Mouse (Mus musculus): ENCODE data around the gene Olfr196.
"Not testable (repeated sequence)": the region's sequence is repeated elsewhere in the genome, so short reads cannot be mapped to it uniquely, and the experiment has no call there.

Gene Olfr196

DNA sequence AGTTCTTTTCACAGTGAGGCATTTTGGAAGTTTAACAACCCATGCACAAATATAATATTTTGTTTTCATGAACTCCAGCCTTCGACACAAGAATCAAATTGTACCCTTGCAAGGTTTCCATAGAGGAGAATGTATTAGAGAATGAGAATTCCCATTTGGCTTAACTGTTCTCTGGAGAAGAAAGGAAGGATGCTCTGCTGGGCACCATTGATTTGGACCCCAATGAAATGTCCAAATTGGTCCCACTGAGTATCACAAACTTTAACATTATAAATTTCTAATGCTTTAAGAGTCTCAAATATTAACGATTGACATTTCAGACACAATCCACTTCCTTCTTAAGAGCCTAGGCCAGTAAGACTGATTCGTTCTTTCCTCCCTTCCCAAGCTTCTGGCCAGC, at the start of gene Olfr196:
Gene Olfr196 (minus strand): TSS at position 101 of the 400 bp plus-strand sequence.
- DNase-seq (ENCODE audit: low spot score in 2 of 2), result no peak

- not testable (repeated sequence) for DNase-seq (ENCODE audit: low spot score in 2 of 2)
Observed at GRCm38 (mm10) chr16:59219667-59220066, 49.4 kb upstream of the Olfr196 start, which contains the start of gene Olfr199. Gene Olfr199, minus strand, starts transcription at chr16:59219767.

DNA sequence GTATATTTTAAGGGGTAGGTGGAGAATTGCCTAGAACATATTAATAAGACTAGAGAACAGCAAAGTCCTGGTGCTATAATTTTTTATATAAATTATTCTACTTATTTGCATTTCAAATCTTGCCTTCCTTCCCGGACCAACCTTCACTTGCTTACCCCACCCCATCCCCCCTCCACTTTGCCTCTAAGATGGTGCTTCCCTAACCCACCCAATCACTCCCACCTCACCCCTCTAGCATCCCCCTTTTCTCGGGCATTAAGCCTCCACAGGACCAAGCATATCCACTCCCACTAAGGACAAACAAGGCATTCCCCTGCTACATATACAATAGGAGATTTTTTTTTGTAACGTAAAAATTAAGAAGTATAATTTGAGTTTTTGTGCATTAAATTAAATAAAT, 47.6 kb upstream of the Olfr196 start:
- DNase-seq (ENCODE audit: low spot score in 2 of 2), result not testable (repeated sequence)

DNA sequence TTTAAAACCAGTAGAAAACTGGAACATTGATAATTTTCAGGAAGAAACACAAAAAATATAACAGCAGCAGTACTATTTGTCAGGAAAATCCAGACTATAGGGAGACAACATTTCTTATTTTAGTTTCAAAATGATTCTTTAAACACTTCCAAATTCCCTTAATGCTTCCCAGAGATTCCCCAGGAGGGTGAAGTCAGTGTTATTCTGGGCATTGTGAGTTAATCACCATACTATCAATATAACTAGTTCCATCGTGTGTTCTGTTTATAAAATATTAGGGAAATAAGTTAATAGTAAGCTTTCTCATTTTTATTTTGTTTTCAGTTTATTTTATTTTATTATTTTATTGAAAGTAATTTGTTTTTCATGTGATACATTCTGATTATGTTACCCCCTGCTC, 33.2 kb upstream of the Olfr196 start, which contains the start of gene Olfr198:
Gene Olfr198 (minus strand): TSS at position 101 of the 400 bp plus-strand sequence.
- not testable (repeated sequence) for DNase-seq (ENCODE audit: low spot score in 2 of 2)

DNA sequence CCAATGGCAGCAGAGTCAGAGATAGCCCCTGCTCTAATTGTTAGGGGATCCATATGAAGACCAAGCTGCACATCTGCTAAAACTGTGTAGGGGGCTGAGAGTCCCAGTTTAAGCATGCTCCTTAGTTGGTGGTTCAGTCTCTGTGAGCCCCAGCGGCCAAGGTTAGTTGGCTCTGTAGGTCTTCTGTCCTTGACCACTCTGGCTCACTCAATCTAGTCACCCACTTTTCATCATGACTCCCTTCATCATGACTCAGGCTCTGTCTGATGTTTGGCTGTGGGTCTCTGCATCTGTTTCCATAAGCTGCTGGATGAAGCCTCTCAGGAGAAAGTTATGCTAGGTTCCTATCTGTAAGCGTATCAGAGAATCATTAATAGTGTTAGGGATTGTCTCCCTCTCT, 18.3 kb downstream of the Olfr196 start:
- DNase-seq (ENCODE audit: low spot score in 2 of 2), result no peak

GRCm38 (mm10) chr16:59146746-59147145, 23.5 kb downstream of the Olfr196 start, which contains the start of gene Olfr195:
Gene Olfr195, plus strand, starts transcription at chr16:59147046.
- no peak for DNase-seq (ENCODE audit: low spot score in 2 of 2)

GRCm38 (mm10) chr16:59141105-59141504, 29.1 kb downstream of the Olfr196 start:
- DNase-seq (ENCODE audit: low spot score in 2 of 2), result no peak

- DNase-seq (ENCODE audit: low spot score in 2 of 2), result no peak
Observed at GRCm38 (mm10) chr16:59130740-59131139, 39.5 kb downstream of the Olfr196 start.

DNA sequence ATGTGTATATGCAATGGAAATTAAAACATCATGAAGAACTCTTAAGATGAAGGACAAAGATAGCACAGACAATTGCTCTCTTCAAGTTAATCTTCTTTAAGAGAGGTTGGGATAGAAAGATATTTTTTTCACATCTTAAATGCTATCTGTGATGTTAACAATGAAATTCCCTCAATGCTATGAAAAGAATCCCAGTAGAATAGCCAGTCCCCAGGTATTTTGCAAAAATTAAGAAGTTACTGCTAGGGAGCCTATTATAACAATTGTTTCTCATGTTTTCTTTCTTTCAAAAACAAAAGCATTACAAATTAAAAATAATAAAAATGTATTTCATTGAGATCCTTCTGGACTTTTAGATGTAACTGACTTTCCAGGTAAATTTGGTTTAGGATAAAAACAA, 49.3 kb downstream of the Olfr196 start, which contains the start of gene Olfr194:
Gene Olfr194 (minus strand): TSS at position 101 of the 400 bp plus-strand sequence.
- DNase-seq (ENCODE audit: low spot score in 2 of 2), result no peak

All from urinary bladder, adult 18-20 months (tissue).